Mouse (Mus musculus) right cerebral cortex, postnatal 4 days (tissue): ENCODE measurements around the gene Fcer1g.

ENCODE experiments used
- DNase-seq: peaks from one replicate; pipeline ENCODE4 v3.0.0-alpha.2; 2022

Fcer1g gene

DNA sequence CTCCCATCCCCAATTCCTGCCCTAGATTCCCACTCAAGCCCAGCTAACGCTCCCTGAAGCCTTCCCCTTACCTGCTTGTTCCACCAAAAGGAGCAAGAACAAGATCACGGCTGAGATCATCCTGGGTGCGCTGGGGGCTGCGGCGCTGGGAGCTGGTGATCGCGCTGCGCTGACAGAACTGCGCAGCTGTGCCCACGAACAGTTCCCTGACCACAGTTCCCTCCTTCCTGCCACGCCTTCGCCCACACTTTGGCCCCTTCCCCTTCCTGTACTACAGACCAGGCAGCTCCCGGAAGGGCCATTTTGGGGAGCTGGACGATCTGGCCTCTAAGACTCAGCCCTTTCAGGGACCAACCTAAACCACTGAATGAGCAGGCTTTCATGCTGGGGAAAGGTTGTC lies at the start of gene Fcer1g:
Fcer1g (minus strand) TSS at position 240 of the 400 bp plus-strand sequence.
- DNase-seq = no peak

GRCm38 (mm10) chr1:171283188-171284160 lies 49.3 kb upstream of the Fcer1g start:
- DNase-seq = no peak

GRCm38 (mm10) chr1:171282086-171282805 lies 48.1 kb upstream of the Fcer1g start:
- no peak for DNase-seq

- peak; percentile 75 for DNase-seq
Measured at GRCm38 (mm10) chr1:171281528-171281923, 47.4 kb upstream of the Fcer1g start.

- DNase-seq = peak; percentile 75
Measured at GRCm38 (mm10) chr1:171280916-171281527, 46.9 kb upstream of the Fcer1g start, which contains the start of gene Ppox. Gene Ppox, minus strand, starts transcription at chr1:171281186.

- no peak for DNase-seq
Measured at GRCm38 (mm10) chr1:171280250-171280915, 46.2 kb upstream of the Fcer1g start.

- no peak for DNase-seq
Measured at GRCm38 (mm10) chr1:171279721-171280120, 45.6 kb upstream of the Fcer1g start.

- no peak for DNase-seq
Measured at GRCm38 (mm10) chr1:171279012-171279705, 45.0 kb upstream of the Fcer1g start.

- DNase-seq = no peak
Measured at GRCm38 (mm10) chr1:171278436-171278835, 44.3 kb upstream of the Fcer1g start.

DNA sequence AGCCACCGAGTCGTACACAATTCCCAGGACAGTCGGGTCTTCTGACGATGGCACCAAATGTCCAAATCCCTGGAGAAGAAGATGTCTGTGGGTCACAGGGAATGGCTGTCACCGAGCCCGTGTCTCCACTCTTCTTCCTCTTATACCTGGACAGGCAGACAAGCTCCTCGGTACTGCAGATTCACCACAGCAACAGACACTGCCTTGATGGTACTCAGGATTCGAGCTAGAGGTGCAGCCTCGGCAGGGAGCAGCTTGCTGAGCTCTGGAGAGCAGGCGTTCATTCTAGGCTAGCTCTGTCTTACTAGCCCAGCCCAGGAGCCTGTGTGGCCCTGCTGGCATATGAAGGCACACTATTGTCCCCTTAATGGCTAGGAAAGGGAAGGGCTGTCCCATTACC lies 43.6 kb upstream of the Fcer1g start:
- DNase-seq = no peak

GRCm38 (mm10) chr1:171276110-171276748 lies 42.1 kb upstream of the Fcer1g start:
- DNase-seq = no peak

GRCm38 (mm10) chr1:171275144-171275734 lies 41.1 kb upstream of the Fcer1g start:
- DNase-seq = no peak

- DNase-seq = no peak
Measured at GRCm38 (mm10) chr1:171274171-171274570, 40.0 kb upstream of the Fcer1g start.

DNA sequence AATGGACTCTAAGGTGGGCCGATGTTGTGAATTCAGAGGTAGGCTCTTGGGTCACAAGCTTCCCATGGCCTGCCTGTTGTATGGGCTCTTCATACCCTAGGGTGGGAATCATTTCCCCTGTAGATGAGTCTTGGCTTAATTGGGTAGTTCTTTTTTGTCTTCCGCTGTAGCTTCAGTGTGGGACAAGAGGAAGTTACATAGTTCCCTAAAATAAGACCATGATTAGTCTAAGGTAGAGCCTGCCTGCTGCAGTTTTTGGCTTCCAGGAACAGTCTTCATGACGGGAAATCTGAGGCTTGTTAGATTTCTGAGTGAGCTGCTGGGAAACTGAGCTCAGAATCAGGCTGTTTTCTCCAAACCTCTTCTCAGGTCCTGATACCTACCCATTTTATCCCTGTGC lies 37.9 kb upstream of the Fcer1g start:
- no peak for DNase-seq

DNA sequence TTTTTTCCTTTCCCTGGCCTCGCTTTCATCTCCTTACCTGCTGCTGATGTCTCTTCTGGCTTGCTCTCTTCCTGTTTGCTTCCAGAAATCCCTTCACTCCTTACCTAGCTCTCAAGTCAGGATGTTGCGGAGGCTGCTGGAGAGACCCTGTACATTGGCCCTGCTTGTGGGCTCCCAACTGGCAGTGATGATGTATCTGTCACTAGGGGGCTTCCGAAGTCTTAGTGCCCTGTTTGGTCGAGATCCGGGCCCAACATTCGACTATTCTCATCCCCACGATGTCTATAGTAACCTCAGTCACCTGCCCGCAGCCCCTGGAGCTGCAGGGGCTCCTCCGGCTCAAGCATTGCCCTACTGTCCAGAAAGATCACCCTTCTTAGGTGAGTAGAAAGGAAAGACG lies 37.5 kb upstream of the Fcer1g start:
- DNase-seq = no peak

- no peak for DNase-seq
Measured at GRCm38 (mm10) chr1:171271196-171271595, 37.0 kb upstream of the Fcer1g start.

DNA sequence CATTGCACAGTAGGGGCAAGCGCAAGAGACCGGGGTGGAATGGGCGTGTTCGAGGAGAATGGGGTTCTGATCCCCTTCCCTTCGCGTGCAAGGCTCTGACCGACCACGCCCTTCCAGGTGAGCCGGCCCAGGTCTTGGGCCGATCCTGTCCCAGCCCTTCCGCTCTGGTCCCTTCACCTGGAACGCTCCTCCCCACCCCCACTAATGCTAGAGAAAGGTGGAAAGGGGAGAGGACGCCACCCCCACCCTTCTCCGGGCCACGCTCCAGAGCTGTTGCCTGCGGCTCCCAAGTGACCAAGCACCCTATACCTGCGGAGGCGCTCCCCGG lies 36.4 kb upstream of the Fcer1g start:
- DNase-seq = no peak

- DNase-seq = peak; percentile 93
Measured at GRCm38 (mm10) chr1:171269848-171270572, 35.8 kb upstream of the Fcer1g start, which contains the start of gene B4galt3. Gene B4galt3, plus strand, starts transcription at chr1:171270328.

DNA sequence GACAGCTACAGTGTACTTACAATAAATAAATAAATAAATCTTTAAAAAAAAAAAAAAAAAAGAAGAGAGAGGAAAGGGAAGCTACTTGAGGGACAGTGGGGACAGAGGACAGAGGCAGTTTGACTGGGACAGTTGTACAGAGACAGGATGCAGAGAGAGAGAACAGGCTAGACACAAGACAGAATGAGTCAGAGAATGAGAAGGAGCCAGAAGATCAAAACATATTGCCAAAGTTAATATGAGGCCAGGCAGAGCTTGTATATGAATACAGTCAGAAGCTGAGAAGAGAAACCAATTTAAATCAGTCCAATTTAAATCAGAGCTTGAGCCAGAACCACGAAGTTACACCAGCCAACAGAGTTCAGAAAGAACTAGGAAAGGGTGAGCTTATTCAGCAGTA lies 34.2 kb upstream of the Fcer1g start:
- DNase-seq = no peak

- DNase-seq = no peak
Measured at GRCm38 (mm10) chr1:171265971-171266744, 32.0 kb upstream of the Fcer1g start.
